Mouse (Mus musculus): ENCODE results near the gene Rbm34. TPM values are rescaled to one million over a fixed set of nuclear protein-coding genes. Genes with fewer than 3 reads are reported as not detected.
A peak's percentile ranks its signal among the peaks of the same experiment; 100 is the strongest.
"Not testable (repeated sequence)": the region's sequence is repeated elsewhere in the genome, so short reads cannot be mapped to it uniquely, and the experiment has no call there.

Gene Rbm34
- 16.5 and 19.2 TPM in 2 replicates for polyA plus RNA-seq (2015; fragmentation: Nextera tagmentation; extraction: Ambion mirVana)

GRCm38 (mm10) chr8:126970579-126971313, at the start of gene Rbm34:
Rbm34 (minus strand) TSS chr8:126971071.
- WGBS (ENCODE audit: insufficient replicate concordance) = under 1% methylated on average over 50 of the region's 50 CpGs
- Histone ChIP-seq H3K4me3 (replicated peaks) (peak within 1 kb of the TSS; percentile 86), H3K27me3 (no peaks in the 10 kb centered on the region)

GRCm38 (mm10) chr8:127011668-127012067, 40.8 kb upstream of the Rbm34 start:
- 37% methylated on average over 9 of the region's 9 CpGs for WGBS (ENCODE audit: insufficient replicate concordance)

More at GRCm38 (mm10) chr8:126970579-126971313, at the start of gene Rbm34:
- H3K9me3 ChIP-seq (replicated peaks) = no peaks in the 10 kb centered on the region
- peak; percentile 97 for ATAC-seq (ENCODE audit: low read depth)
- peak within 1 kb of the TSS; percentile 68 for H3K27ac ChIP-seq
- H3K4me1 ChIP-seq (replicated peaks) = peaks cover 51% of the 10 kb centered on the region
- peaks cover 36% of the 10 kb centered on the region for H3K36me3 ChIP-seq
- peak within 1 kb of the TSS; percentile 84 for H3K9ac ChIP-seq
- peak; percentile 90 for DNase-seq
- peak within 1 kb of the TSS; percentile 87 for H3K4me2 ChIP-seq

GRCm38 (mm10) chr8:126994506-126994905, 23.6 kb upstream of the Rbm34 start:
- ATAC-seq (ENCODE audit: low read depth) = no peak

More at GRCm38 (mm10) chr8:127011668-127012067, 40.8 kb upstream of the Rbm34 start:
- no peak overlapping the region for H3K4me2 ChIP-seq
- no peaks in the 10 kb centered on the region for H3K27me3 ChIP-seq
- no peak overlapping the region for H3K4me3 ChIP-seq (replicated peaks)
- DNase-seq (no peak), ATAC-seq (ENCODE audit: low read depth) (no peak)
- H3K9ac ChIP-seq = no peak overlapping the region
- no peaks in the 10 kb centered on the region for H3K36me3 ChIP-seq
- H3K27ac ChIP-seq = no peak overlapping the region
- no peaks in the 10 kb centered on the region for H3K9me3 ChIP-seq (replicated peaks)
- H3K4me1 ChIP-seq (replicated peaks) = no peaks in the 10 kb centered on the region

GRCm38 (mm10) chr8:126989363-126990153, 18.7 kb upstream of the Rbm34 start:
- Histone ChIP-seq H3K4me3 (replicated peaks) (no peak overlapping the region), H3K27me3 (peaks cover 9% of the 10 kb centered on the region), H3K36me3 (no peaks in the 10 kb centered on the region), H3K4me2 (no peak overlapping the region), H3K4me1 (replicated peaks) (peaks cover 4% of the 10 kb centered on the region; the same call in 1 of the 2 replicates), H3K27ac (no peak overlapping the region), H3K9ac (no peak overlapping the region), H3K9me3 (replicated peaks) (no peaks in the 10 kb centered on the region)
- ATAC-seq (ENCODE audit: low read depth) = no peak
- DNase-seq = no peak
- WGBS (ENCODE audit: insufficient replicate concordance) = 60% methylated on average over 5 of the region's 5 CpGs

More at GRCm38 (mm10) chr8:126994506-126994905, 23.6 kb upstream of the Rbm34 start:
- H3K4me2 ChIP-seq = no peak overlapping the region
- H3K27ac ChIP-seq = no peak overlapping the region
- no peak for DNase-seq
- H3K4me3 ChIP-seq (replicated peaks) = no peak overlapping the region
- H3K9me3 ChIP-seq (replicated peaks) = no peaks in the 10 kb centered on the region
- H3K4me1 ChIP-seq (replicated peaks) = no peaks in the 10 kb centered on the region
- H3K27me3 ChIP-seq = no peaks in the 10 kb centered on the region
- H3K9ac ChIP-seq = no peak overlapping the region
- WGBS (ENCODE audit: insufficient replicate concordance) = 53% methylated on average over 1 of the region's 1 CpGs
- no peaks in the 10 kb centered on the region for H3K36me3 ChIP-seq

- WGBS (ENCODE audit: insufficient replicate concordance) = 49% methylated on average over 16 of the region's 16 CpGs
- no peak overlapping the region for H3K4me3 ChIP-seq (replicated peaks)
- DNase-seq = no peak
- ATAC-seq (ENCODE audit: low read depth) = no peak
- H3K9me3 ChIP-seq (replicated peaks) = no peaks in the 10 kb centered on the region
- no peak overlapping the region for H3K27ac ChIP-seq
- no peaks in the 10 kb centered on the region for H3K36me3 ChIP-seq
- peaks cover 9% of the 10 kb centered on the region for H3K27me3 ChIP-seq
- no peak overlapping the region for H3K4me2 ChIP-seq
- no peak overlapping the region for H3K9ac ChIP-seq
- peaks cover 4% of the 10 kb centered on the region; the same call in 1 of the 2 replicates for H3K4me1 ChIP-seq (replicated peaks)
These were observed 17.6 kb upstream of the Rbm34 start for GRCm38 (mm10) chr8:126988346-126989006.

- Histone ChIP-seq H3K27me3 (peaks cover 9% of the 10 kb centered on the region), H3K9me3 (replicated peaks) (no peaks in the 10 kb centered on the region), H3K4me2 (no peak overlapping the region), H3K36me3 (no peaks in the 10 kb centered on the region), H3K9ac (no peak overlapping the region), H3K4me1 (replicated peaks) (peaks cover 4% of the 10 kb centered on the region; the same call in 1 of the 2 replicates), H3K27ac (no peak overlapping the region), H3K4me3 (replicated peaks) (no peak overlapping the region)
- DNase-seq (peak; percentile 47), ATAC-seq (ENCODE audit: low read depth) (peak; percentile 45)
- under 1% methylated on average over 12 of the region's 12 CpGs for WGBS (ENCODE audit: insufficient replicate concordance)
These were observed 15.6 kb upstream of the Rbm34 start for GRCm38 (mm10) chr8:126986495-126986894.

GRCm38 (mm10) chr8:126980046-126980445, 9.2 kb upstream of the Rbm34 start:
- no peak for DNase-seq
- H3K4me1 ChIP-seq (replicated peaks) = peaks cover 9% of the 10 kb centered on the region; the same call in 1 of the 2 replicates
- no peak for ATAC-seq (ENCODE audit: low read depth)
- no peak overlapping the region for H3K4me2 ChIP-seq
- H3K9me3 ChIP-seq (replicated peaks) = no peaks in the 10 kb centered on the region
- H3K4me3 ChIP-seq (replicated peaks) = no peak overlapping the region
- peaks cover 19% of the 10 kb centered on the region for H3K27me3 ChIP-seq
- no peaks in the 10 kb centered on the region for H3K36me3 ChIP-seq
- 49% methylated on average over 5 of the region's 5 CpGs for WGBS (ENCODE audit: insufficient replicate concordance)
- no peak overlapping the region for H3K9ac ChIP-seq
- no peak overlapping the region for H3K27ac ChIP-seq

- H3K27ac ChIP-seq = no peak overlapping the region
- DNase-seq (no peak), ATAC-seq (ENCODE audit: low read depth) (no peak)
- peaks cover 12% of the 10 kb centered on the region for H3K4me1 ChIP-seq (replicated peaks)
- H3K36me3 ChIP-seq = no peaks in the 10 kb centered on the region
- H3K27me3 ChIP-seq = peaks cover 19% of the 10 kb centered on the region
- H3K4me3 ChIP-seq (replicated peaks) = peak overlapping the region; percentile 27
- H3K9me3 ChIP-seq (replicated peaks) = no peaks in the 10 kb centered on the region
- WGBS (ENCODE audit: insufficient replicate concordance) = 19% methylated on average over 27 of the region's 27 CpGs
- H3K4me2 ChIP-seq = peak overlapping the region; percentile 51
- H3K9ac ChIP-seq = no peak overlapping the region
These were observed 8.4 kb upstream of the Rbm34 start for GRCm38 (mm10) chr8:126979091-126979920.

- Histone ChIP-seq H3K4me2 (peak overlapping the region; percentile 51), H3K27me3 (peaks cover 19% of the 10 kb centered on the region), H3K4me3 (replicated peaks) (peak overlapping the region; percentile 27; the same call in 1 of the 2 replicates), H3K4me1 (replicated peaks) (peaks cover 19% of the 10 kb centered on the region)
- H3K27ac ChIP-seq; H3K9ac ChIP-seq; H3K9me3 ChIP-seq (replicated peaks); DNase-seq; ATAC-seq (ENCODE audit: low read depth); H3K36me3 ChIP-seq: not testable (repeated sequence)
- 30% methylated on average over 2 of the region's 3 CpGs for WGBS (ENCODE audit: insufficient replicate concordance)
These were observed 7.7 kb upstream of the Rbm34 start for GRCm38 (mm10) chr8:126978535-126978934.

- Histone ChIP-seq H3K4me1 (replicated peaks) (peaks cover 24% of the 10 kb centered on the region), H3K9me3 (replicated peaks) (no peaks in the 10 kb centered on the region), H3K9ac (no peak overlapping the region), H3K27me3 (peaks cover 19% of the 10 kb centered on the region), H3K36me3 (no peaks in the 10 kb centered on the region), H3K4me3 (replicated peaks) (no peak overlapping the region), H3K27ac (no peak overlapping the region), H3K4me2 (no peak overlapping the region)
- ATAC-seq (ENCODE audit: low read depth) (no peak), DNase-seq (no peak)
- WGBS (ENCODE audit: insufficient replicate concordance) = 71% methylated on average over 10 of the region's 10 CpGs
These were observed 7.2 kb upstream of the Rbm34 start for GRCm38 (mm10) chr8:126978028-126978427.
